Mouse (Mus musculus) hindbrain, postnatal 0 days (tissue): ENCODE measurements around the gene Gm10718. TPM values are rescaled to one million over a fixed set of nuclear protein-coding genes. Genes with fewer than 3 reads are reported as not detected.
"Not testable (repeated sequence)": the region's sequence is repeated elsewhere in the genome, so short reads cannot be mapped to it uniquely, and the experiment has no call there.

ENCODE experiments used
- ATAC-seq: fragments of 200-750 bp; cut with Nextera tagmentation; 2 replicates; pipeline ENCODE4 v1.8.0; 2017; ENCODE audit warnings: mild to moderate bottlenecking, moderate TSS enrichment, moderate library complexity
- DNase-seq: peaks from one replicate; pipeline ENCODE4 v3.0.0-alpha.2; 2015; ENCODE audit warnings: low spot score
- H3K27ac ChIP-seq: fragments of 300-500 bp; sonication (generic); 2 replicates; pipeline ENCODE4 v1.5.1; 2014; ENCODE audit warnings: mild to moderate bottlenecking
- H3K27me3 ChIP-seq: fragments of 300-500 bp; sonication (generic); 2 replicates; pipeline ENCODE4 v1.6.1; 2014; ENCODE audit warnings: low read length, mixed read lengths; ENCODE audit not compliant: insufficient read depth
- H3K36me3 ChIP-seq: fragments of 300-500 bp; sonication (generic); 2 replicates; pipeline ENCODE4 v1.6.1; 2014; ENCODE audit warnings: low read length, mixed read lengths; ENCODE audit not compliant: insufficient read depth
- H3K4me1 ChIP-seq: fragments of 300-500 bp; sonication (generic); 2 replicates; pipeline ENCODE4 v1.6.1; 2014; ENCODE audit warnings: antibody characterized with exemption, low read length, mixed read lengths; ENCODE audit not compliant: insufficient read depth
- H3K4me2 ChIP-seq: fragments of 300-500 bp; sonication (generic); 2 replicates; pipeline ENCODE4 v1.6.1; 2014; ENCODE audit warnings: low read depth, mild to moderate bottlenecking, low read length, moderate library complexity, mixed read lengths
- H3K4me3 ChIP-seq: fragments of 300-500 bp; sonication (generic); 2 replicates; pipeline ENCODE4 v1.5.1; 2014; ENCODE audit warnings: low read length
- H3K9ac ChIP-seq: fragments of 300-500 bp; sonication (generic); replicated peaks from 2 replicates; pipeline ENCODE4 v1.6.1; 2014; ENCODE audit warnings: mild to moderate bottlenecking, low read length, moderate library complexity, mixed read lengths
- H3K9me3 ChIP-seq: fragments of 300-500 bp; sonication (generic); 2 replicates; pipeline ENCODE4 v1.6.1; 2016; ENCODE audit warnings: low read length, mixed read lengths
- WGBS: fragments of 180-500 bp; shearing (Covaris S2); extraction: QIAGEN DNeasy Blood & Tissue Kit; methylation state at CpG from one replicate; pipeline ENCODE4 v1.1.7; 2014; 5-methylcytosine and 5-hydroxymethylcytosine counted together
- polyA plus RNA-seq: library from polyadenylated mRNA; unstranded; fragments of >200 nt; fragmentation: Nextera tagmentation; extraction: Ambion mirVana; gene quantifications from 2 replicates; pipeline ENCODE4 v1.2.1, GENCODE M21; 2015
- total RNA-seq: library from RNA; depleted of rRNA; stranded (reverse); fragments of >200 nt; gene quantifications from 2 replicates; pipeline ENCODE4 v1.2.3, GENCODE M21; 2014; rRNA removed

Gm10718 gene
- not detected in 2 replicates for total RNA-seq
- 0.41 TPM in 1 of 2 replicates, not detected in the other for polyA plus RNA-seq

- not testable (repeated sequence) for H3K4me1 ChIP-seq, H3K27me3 ChIP-seq, DNase-seq, ATAC-seq, H3K27ac ChIP-seq, H3K4me3 ChIP-seq, H3K9ac ChIP-seq, H3K4me2 ChIP-seq, H3K36me3 ChIP-seq, H3K9me3 ChIP-seq
- WGBS, result 74% methylated on average over 9 of the region's 13 CpGs
Measured at GRCm38 (mm10) chr9:3023312-3023984, at the start of gene Gm10718. TSS of gene Gm10718 (plus strand) at chr9:3023547.

GRCm38 (mm10) chr9:3000445-3000972, 22.8 kb upstream of the Gm10718 start, which contains the start of gene Gm10722:
TSS of gene Gm10722 (plus strand) at chr9:3000922.
- not testable (repeated sequence) for H3K4me3 ChIP-seq, H3K4me1 ChIP-seq, H3K4me2 ChIP-seq, H3K9ac ChIP-seq, H3K36me3 ChIP-seq, H3K9me3 ChIP-seq, H3K27ac ChIP-seq, ATAC-seq, H3K27me3 ChIP-seq
- peak; percentile 46 for DNase-seq
- 71% methylated on average over 12 of the region's 12 CpGs for WGBS

GRCm38 (mm10) chr9:3001006-3001405, 22.3 kb upstream of the Gm10718 start:
- H3K36me3 ChIP-seq, H3K4me1 ChIP-seq, H3K4me2 ChIP-seq, DNase-seq, ATAC-seq, H3K4me3 ChIP-seq, H3K9ac ChIP-seq, H3K27ac ChIP-seq, H3K27me3 ChIP-seq, H3K9me3 ChIP-seq: not testable (repeated sequence)
- 64% methylated on average over 8 of the region's 8 CpGs for WGBS

GRCm38 (mm10) chr9:3001948-3002659, 21.2 kb upstream of the Gm10718 start:
- not testable (repeated sequence) for H3K4me1 ChIP-seq, H3K9me3 ChIP-seq, H3K4me2 ChIP-seq, H3K36me3 ChIP-seq, H3K27ac ChIP-seq, H3K4me3 ChIP-seq, H3K27me3 ChIP-seq, H3K9ac ChIP-seq
- DNase-seq, result peak; percentile 17
- ATAC-seq, result peak; percentile 89
- WGBS, result 54% methylated on average over 8 of the region's 11 CpGs

GRCm38 (mm10) chr9:3002794-3003396, 20.5 kb upstream of the Gm10718 start, which contains the start of gene Gm11168:
TSS of gene Gm11168 (plus strand) at chr9:3003346.
- H3K27ac ChIP-seq, H3K27me3 ChIP-seq, H3K36me3 ChIP-seq, H3K9me3 ChIP-seq, DNase-seq, H3K4me1 ChIP-seq, ATAC-seq, H3K4me2 ChIP-seq, H3K9ac ChIP-seq, H3K4me3 ChIP-seq: not testable (repeated sequence)
- 67% methylated on average over 6 of the region's 14 CpGs for WGBS

GRCm38 (mm10) chr9:3006179-3006578, 17.2 kb upstream of the Gm10718 start:
- H3K4me2 ChIP-seq, ATAC-seq, H3K27me3 ChIP-seq, DNase-seq, H3K27ac ChIP-seq, H3K36me3 ChIP-seq, H3K9ac ChIP-seq, H3K9me3 ChIP-seq, H3K4me3 ChIP-seq, H3K4me1 ChIP-seq: not testable (repeated sequence)
- 87% methylated on average over 1 of the region's 5 CpGs for WGBS

GRCm38 (mm10) chr9:3006636-3007035, 16.7 kb upstream of the Gm10718 start:
- H3K27me3 ChIP-seq, H3K4me1 ChIP-seq, H3K9me3 ChIP-seq, H3K4me3 ChIP-seq, H3K27ac ChIP-seq, DNase-seq, H3K4me2 ChIP-seq, H3K9ac ChIP-seq, H3K36me3 ChIP-seq: not testable (repeated sequence)
- 70% methylated on average over 7 of the region's 8 CpGs for WGBS
- peak; percentile 81 for ATAC-seq

- DNase-seq, result peak; percentile 10
- 0 out of 2 replicates have a peak, but pooled peaks have one; percentile 25 for ATAC-seq
- H3K27me3 ChIP-seq, result not testable (repeated sequence)
Measured at GRCm38 (mm10) chr9:3007272-3007671, 16.1 kb upstream of the Gm10718 start.

GRCm38 (mm10) chr9:3009331-3009730, 14.0 kb upstream of the Gm10718 start:
- not testable (repeated sequence) for H3K9ac ChIP-seq, H3K36me3 ChIP-seq, H3K4me3 ChIP-seq, H3K4me1 ChIP-seq, H3K9me3 ChIP-seq, DNase-seq, H3K27me3 ChIP-seq, H3K4me2 ChIP-seq, H3K27ac ChIP-seq
- ATAC-seq, result peak; percentile 62; the same call in 1 of the 2 replicates
- no CpG with 5 or more reads among the region's 5 CpGs for WGBS

More at GRCm38 (mm10) chr9:3007272-3007671, 16.1 kb upstream of the Gm10718 start:
- H3K9me3 ChIP-seq, H3K9ac ChIP-seq, H3K36me3 ChIP-seq, H3K4me3 ChIP-seq, H3K27ac ChIP-seq, H3K4me1 ChIP-seq, H3K4me2 ChIP-seq: not testable (repeated sequence)
- 74% methylated on average over 7 of the region's 9 CpGs for WGBS
